Comparison of ENCODE assay signal across 14 mouse cellular contexts in the genomic region with DNA sequence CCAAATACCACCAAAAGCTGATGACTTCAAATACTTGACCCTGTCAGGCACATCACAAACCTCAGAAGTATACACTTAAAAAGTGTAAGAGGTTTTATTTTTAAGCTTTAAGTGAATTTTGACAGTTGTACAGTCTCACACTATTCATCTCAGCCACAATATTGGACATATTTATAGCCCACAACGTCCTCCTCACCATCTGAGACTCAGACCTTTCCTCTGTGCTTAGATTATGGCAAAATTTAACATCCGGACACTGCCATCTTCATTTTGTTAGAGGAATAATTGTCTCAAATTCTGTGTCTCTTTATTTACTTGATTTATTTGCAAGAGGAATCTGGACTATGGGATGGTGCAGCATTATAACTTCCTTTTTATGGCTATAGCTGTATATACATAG.
"Had no signal": no experiment of that assay in that cellular context is flagged by ENCODE, and none has a peak within 500 bp of the region (broad histone marks: within the 10 kb centered on the region; RNA-seq: fewer than 3 reads in every experiment).

No protein-coding gene starts in this region.

- ATAC-seq: midbrain, embryonic 16.5 days had no signal

- DNase-seq: lung, adult 18-20 months; lung, embryonic 14.5 days; lung, postnatal 10 days; lung, postnatal 4 days; midbrain, embryonic 14.5 days; retina, postnatal 1 day; right cerebral cortex, adult 18-20 months; right cerebral cortex, postnatal 25 days; right cerebral cortex, postnatal 4 days; spleen, adult 18-20 months; thymus, adult 2 months; thymus, postnatal 25 days; thymus, postnatal 4 days had no signal
